Comparison of ENCODE assay signal across 15 mouse cellular contexts in the genomic region with DNA sequence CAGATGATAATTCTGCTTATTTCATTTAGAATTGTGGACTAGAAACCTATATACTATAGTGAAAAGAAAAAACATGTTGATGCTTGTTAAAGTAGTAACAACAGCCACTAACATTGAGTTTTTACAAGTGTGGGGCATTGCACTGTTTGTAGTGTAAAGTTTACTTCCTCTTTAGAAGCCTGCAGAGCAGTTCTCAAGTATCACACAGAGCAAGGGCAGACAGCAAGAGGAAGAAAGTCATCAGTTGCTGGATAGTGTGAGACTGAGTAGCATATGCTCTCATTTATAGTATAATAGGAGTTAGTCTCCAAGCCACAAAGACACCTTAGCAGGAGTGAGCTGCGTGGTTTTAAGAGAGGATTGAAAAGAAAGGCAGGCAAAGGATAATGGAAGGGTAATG.
"Had no signal": no experiment of that assay in that cellular context is flagged by ENCODE, and none has a peak within 500 bp of the region (broad histone marks: within the 10 kb centered on the region; RNA-seq: fewer than 3 reads in every experiment).

No protein-coding gene starts in this region.

- H3K4me1 ChIP-seq: limb, embryonic 10.5 days; liver, embryonic 15.5 days; midbrain, embryonic 15.5 days; neural tube, embryonic 12.5 days had no signal

- H3K27me3 ChIP-seq: liver, embryonic 15.5 days; megakaryocyte, embryonic 14.5 days; midbrain, embryonic 15.5 days; neural tube, embryonic 12.5 days had no signal

- H3K4me3 ChIP-seq: left cerebral cortex, adult 2 months; limb, embryonic 10.5 days; liver, embryonic 15.5 days; megakaryocyte, embryonic 14.5 days; midbrain, embryonic 15.5 days; neural tube, embryonic 12.5 days had no signal

- ATAC-seq: intestine, postnatal 0 days; lung, postnatal 0 days; midbrain, embryonic 15.5 days had no signal

- H3K27ac ChIP-seq: left cerebral cortex, adult 2 months; limb, embryonic 10.5 days; liver, embryonic 15.5 days; midbrain, embryonic 15.5 days; neural tube, embryonic 12.5 days; stomach, postnatal 0 days had no signal

- DNase-seq: kidney, adult 8-10 months; kidney, postnatal 10 days; lung, adult 2 months; lung, postnatal 36 days; right cerebral cortex, postnatal 14 days; thymus, postnatal 4 days had no signal
